Mouse (Mus musculus): ENCODE results near the gene Gm20388. TPM values are rescaled to one million over a fixed set of nuclear protein-coding genes. Genes with fewer than 3 reads are reported as not detected.

The Gm20388 gene
- total RNA-seq, 2 experiments from 2014 or later, result 2.4 to 2.6 TPM

GRCm38 (mm10) chr8:123004033-123004922 is 3093.6 kb downstream of the Gm20388 start:
- TF ChIP-seq CTCF (IDR thresholded peaks at IDR 0.05), result no peak
- intact Hi-C loops (cut with DNase I), result no loop called here
- DNase-seq (ENCODE audit: extremely low spot score in 1 of 2, low spot score in 2 of 2), result no peak
- H3K4me3 ChIP-seq, result no peak overlapping the region
- H3K27ac ChIP-seq, result no peak overlapping the region

- no peak for TF ChIP-seq CTCF (IDR thresholded peaks at IDR 0.05)
- Histone ChIP-seq H3K4me3 (no peak overlapping the region), H3K27ac (no peak overlapping the region)
- DNase-seq (ENCODE audit: extremely low spot score in 1 of 2, low spot score in 2 of 2), result no peak
- intact Hi-C loops (cut with DNase I), result no loop called here
These were observed 3094.7 kb downstream of the Gm20388 start for GRCm38 (mm10) chr8:123005328-123005727.

- Histone ChIP-seq H3K4me3 (no peak overlapping the region), H3K27ac (no peak overlapping the region)
- no peak for DNase-seq (ENCODE audit: extremely low spot score in 1 of 2, low spot score in 2 of 2)
- intact Hi-C loops (cut with DNase I), result no loop called here
- no peak for TF ChIP-seq CTCF (IDR thresholded peaks at IDR 0.05)
These were observed 3095.2 kb downstream of the Gm20388 start for GRCm38 (mm10) chr8:123005805-123006204.

- Histone ChIP-seq H3K27ac (no peak overlapping the region), H3K4me3 (no peak overlapping the region)
- TF ChIP-seq CTCF (IDR thresholded peaks at IDR 0.05), result no peak
- no peak for DNase-seq (ENCODE audit: extremely low spot score in 1 of 2, low spot score in 2 of 2)
- intact Hi-C loops (cut with DNase I), result no loop called here
These were observed 3100.7 kb downstream of the Gm20388 start for GRCm38 (mm10) chr8:123011321-123011720.

- intact Hi-C loops (cut with DNase I), result no loop called here
- no peak for DNase-seq (ENCODE audit: extremely low spot score in 1 of 2, low spot score in 2 of 2)
- TF ChIP-seq CTCF (IDR thresholded peaks at IDR 0.05), result no peak
- H3K4me3 ChIP-seq, result no peak overlapping the region
- H3K27ac ChIP-seq, result peak overlapping the region; percentile 36
These were observed 3103.8 kb downstream of the Gm20388 start for GRCm38 (mm10) chr8:123014429-123014828.

- Histone ChIP-seq H3K27ac (peak overlapping the region; percentile 36), H3K4me3 (no peak overlapping the region)
- intact Hi-C loops (cut with DNase I), result no loop called here
- no peak for DNase-seq (ENCODE audit: extremely low spot score in 1 of 2, low spot score in 2 of 2)
- TF ChIP-seq CTCF (IDR thresholded peaks at IDR 0.05), result no peak
These were observed 3104.4 kb downstream of the Gm20388 start for GRCm38 (mm10) chr8:123015074-123015473.

GRCm38 (mm10) chr8:123017143-123017542 is 3106.5 kb downstream of the Gm20388 start:
- no peak overlapping the region for H3K27ac ChIP-seq
- TF ChIP-seq CTCF (IDR thresholded peaks at IDR 0.05), result no peak
- H3K4me3 ChIP-seq, result no peak overlapping the region
- intact Hi-C loops (cut with DNase I), result no loop called here
- no peak for DNase-seq (ENCODE audit: extremely low spot score in 1 of 2, low spot score in 2 of 2)

- DNase-seq (ENCODE audit: extremely low spot score in 1 of 2, low spot score in 2 of 2), result no peak
- TF ChIP-seq CTCF (IDR thresholded peaks at IDR 0.05), result no peak
- intact Hi-C loops (cut with DNase I), result no loop called here
- Histone ChIP-seq H3K4me3 (no peak overlapping the region), H3K27ac (no peak overlapping the region)
These were observed 3108.0 kb downstream of the Gm20388 start for GRCm38 (mm10) chr8:123018484-123019164.

- no peak overlapping the region for H3K4me3 ChIP-seq
- no peak for DNase-seq (ENCODE audit: extremely low spot score in 1 of 2, low spot score in 2 of 2)
- no peak for TF ChIP-seq CTCF (IDR thresholded peaks at IDR 0.05)
- intact Hi-C loops (cut with DNase I), result no loop called here
- no peak overlapping the region for H3K27ac ChIP-seq
These were observed 3109.4 kb downstream of the Gm20388 start for GRCm38 (mm10) chr8:123020084-123020483.

- H3K27ac ChIP-seq, result no peak overlapping the region
- TF ChIP-seq CTCF (IDR thresholded peaks at IDR 0.05), result no peak
- no peak overlapping the region for H3K4me3 ChIP-seq
- no peak for DNase-seq (ENCODE audit: extremely low spot score in 1 of 2, low spot score in 2 of 2)
- intact Hi-C loops (cut with DNase I), result no loop called here
These were observed 3110.2 kb downstream of the Gm20388 start for GRCm38 (mm10) chr8:123020859-123021258.

- no peak for DNase-seq (ENCODE audit: extremely low spot score in 1 of 2, low spot score in 2 of 2)
- intact Hi-C loops (cut with DNase I), result no loop called here
- Histone ChIP-seq H3K27ac (no peak overlapping the region), H3K4me3 (no peak overlapping the region)
- no peak for TF ChIP-seq CTCF (IDR thresholded peaks at IDR 0.05)
These were observed 3110.6 kb downstream of the Gm20388 start for GRCm38 (mm10) chr8:123021259-123021658.

GRCm38 (mm10) chr8:123022727-123023126 is 3112.1 kb downstream of the Gm20388 start:
- no peak for DNase-seq (ENCODE audit: extremely low spot score in 1 of 2, low spot score in 2 of 2)
- TF ChIP-seq CTCF (IDR thresholded peaks at IDR 0.05), result no peak
- Histone ChIP-seq H3K27ac (no peak overlapping the region), H3K4me3 (no peak overlapping the region)
- intact Hi-C loops (cut with DNase I), result no loop called here
